Mouse (Mus musculus) WW6 (cell line): ENCODE measurements around the gene Slc12a9.
"Not testable (repeated sequence)": the region's sequence is repeated elsewhere in the genome, so short reads cannot be mapped to it uniquely, and the experiment has no call there.

Experiments used
- DNase-seq: peaks from one replicate; pipeline ENCODE4 v3.0.0-alpha.2; 2013; ENCODE audit warnings: low read depth, low spot score

Gene Slc12a9

GRCm38 (mm10) chr5:137287953-137288743 lies 45.2 kb downstream of the Slc12a9 start:
- no peak for DNase-seq

DNA sequence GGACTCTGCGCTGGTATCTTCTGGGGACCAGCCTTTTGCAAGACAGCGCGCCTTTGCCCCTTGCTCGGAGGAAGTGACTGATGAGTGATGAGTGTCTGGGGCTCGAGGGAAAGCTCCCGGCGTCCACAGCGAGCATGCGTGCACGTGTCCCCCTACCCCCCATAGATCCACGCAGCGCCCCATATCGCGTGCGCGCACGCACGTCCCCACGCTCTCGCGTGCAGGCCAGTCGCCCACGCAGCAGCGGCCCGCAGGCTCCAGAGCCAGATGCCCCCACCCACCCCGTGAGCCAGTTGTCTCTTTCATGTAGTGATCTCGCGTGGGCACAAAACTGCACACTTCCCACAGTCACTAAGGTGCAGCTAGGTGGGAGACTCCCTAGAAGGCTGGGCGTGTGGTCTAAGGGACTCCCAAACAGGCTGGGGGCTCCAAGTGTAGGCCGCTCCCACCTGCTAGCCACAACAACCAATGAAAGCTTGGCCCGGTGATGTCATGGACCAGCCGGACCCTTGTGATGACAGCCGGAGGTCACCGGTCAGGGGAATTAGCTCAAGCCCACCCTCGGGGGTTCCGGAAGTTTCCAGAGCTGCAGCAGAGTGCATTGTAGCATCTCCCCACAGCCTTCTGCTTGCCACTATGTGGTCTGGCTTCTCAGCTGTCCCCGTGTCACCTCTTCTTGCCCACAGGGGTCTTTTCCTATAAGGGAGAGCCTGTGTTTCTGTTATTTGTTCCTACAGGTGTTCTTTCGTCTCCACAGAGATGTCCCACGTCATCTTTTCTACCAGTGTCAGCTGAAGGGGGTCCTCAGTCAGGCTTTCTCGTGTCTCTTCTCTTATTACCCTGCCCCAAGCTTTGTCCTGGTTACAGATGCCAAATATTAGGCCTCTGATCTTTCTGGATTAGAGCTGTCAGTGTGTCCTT lies 46.1 kb downstream of the Slc12a9 start, which contains the start of gene Ache:
Ache (plus strand) TSS at position 488 of the 921 bp plus-strand sequence.
- DNase-seq, result no peak

- no peak for DNase-seq
Measured at GRCm38 (mm10) chr5:137286655-137287031, 46.8 kb downstream of the Slc12a9 start.

DNA sequence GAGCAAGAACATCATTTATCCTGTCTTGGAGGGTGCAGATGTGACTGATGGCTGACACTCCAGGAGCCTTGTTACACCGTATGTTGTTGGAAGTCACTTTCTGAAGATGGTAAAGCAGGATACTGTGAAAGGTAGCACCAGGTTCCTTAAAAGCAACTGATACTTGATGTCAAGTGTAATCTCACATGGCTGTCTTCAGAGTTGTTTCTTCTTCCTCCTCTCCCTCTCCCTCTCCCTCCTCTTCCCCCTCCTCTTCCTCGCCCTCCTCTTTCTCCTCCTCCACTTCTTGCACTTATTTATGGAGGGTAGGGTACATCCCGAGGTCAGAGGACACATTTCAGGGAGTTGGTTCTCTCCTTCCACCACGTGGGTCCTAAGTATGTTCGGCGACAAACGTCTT lies 47.4 kb downstream of the Slc12a9 start:
- no peak for DNase-seq

DNA sequence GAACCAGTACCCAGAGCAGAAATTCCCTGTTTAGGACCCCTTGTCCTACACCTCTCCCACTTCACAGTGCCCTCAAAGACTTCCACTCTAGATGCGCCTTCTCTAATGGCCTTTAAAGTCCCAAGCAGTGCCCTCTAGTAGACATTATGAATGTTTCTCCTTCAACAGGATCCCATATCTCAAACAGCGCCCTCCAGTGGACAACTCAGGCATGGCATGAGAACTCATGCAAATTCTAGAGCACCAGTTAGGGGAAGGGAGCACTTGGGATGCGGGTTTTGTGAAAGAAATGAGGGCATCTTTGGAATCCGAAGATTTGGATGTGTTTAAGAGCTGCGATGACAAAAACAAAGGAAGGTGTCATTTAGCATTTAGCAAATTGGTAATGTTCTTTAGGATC lies 48.4 kb downstream of the Slc12a9 start:
- DNase-seq, result no peak

- not testable (repeated sequence) for DNase-seq
Measured at GRCm38 (mm10) chr5:137284411-137284810, 49.0 kb downstream of the Slc12a9 start.

- no peak for DNase-seq
Measured at GRCm38 (mm10) chr5:137277360-137278342, 55.7 kb downstream of the Slc12a9 start.

GRCm38 (mm10) chr5:137268131-137268910 lies 65.1 kb downstream of the Slc12a9 start:
- no peak for DNase-seq

DNA sequence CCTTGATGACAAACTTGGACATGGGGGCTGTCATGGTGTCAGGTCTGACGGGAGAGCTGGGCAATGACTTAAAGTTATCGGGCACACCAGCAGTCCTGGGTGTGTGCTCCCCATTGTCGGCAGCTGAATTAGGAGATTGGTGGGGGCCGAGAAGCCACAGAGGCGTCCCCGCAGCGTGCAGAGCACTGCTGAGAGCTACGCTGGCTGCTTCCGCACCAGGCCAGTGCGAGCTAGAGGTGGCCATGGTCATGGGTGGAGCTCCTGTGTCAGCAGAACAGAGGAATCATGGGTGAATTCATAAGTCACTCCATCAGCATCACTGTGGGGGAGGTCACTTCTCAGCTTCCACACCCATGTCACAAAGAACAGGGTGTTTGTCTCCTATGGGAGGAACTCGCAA lies 68.6 kb downstream of the Slc12a9 start:
- no peak for DNase-seq
